Mouse (Mus musculus) myocyte (in vitro differentiated cells): Measurements from ENCODE around the gene Fam20c. TPM values are rescaled to one million over a fixed set of nuclear protein-coding genes. Genes with fewer than 3 reads are reported as not detected.

Source experiments
- H3K27me3 ChIP-seq: one replicate; pipeline ENCODE4 v1.6.1; 2011; ENCODE audit not compliant: control insufficient read depth, insufficient read depth, insufficient read length
- H3K36me3 ChIP-seq: one replicate; pipeline ENCODE4 v1.6.1; 2011; ENCODE audit not compliant: control insufficient read depth, insufficient read depth
- H3K4me2 ChIP-seq: one replicate; pipeline ENCODE4 v1.6.1; 2011; ENCODE audit warnings: low read depth, control low read depth
- H3K4me3 ChIP-seq: one replicate; pipeline ENCODE4 v1.5.1; 2011; ENCODE audit warnings: mild to moderate bottlenecking, control low read depth, moderate library complexity
- H3K79me2 ChIP-seq: one replicate; pipeline ENCODE4 v1.6.1; 2011; ENCODE audit not compliant: control insufficient read depth, insufficient read depth
- H3ac ChIP-seq: one replicate; pipeline ENCODE4 v1.6.1; 2011; ENCODE audit not compliant: control insufficient read depth, insufficient read length
- CEBPB ChIP-seq: IDR thresholded peaks from 2 replicates; pipeline ENCODE4 v1.6.1; 2011; ENCODE audit warnings: mild to moderate bottlenecking, moderate library complexity; ENCODE audit not compliant: poor library complexity, insufficient read depth, severe bottlenecking
- E2F4 ChIP-seq: IDR thresholded peaks from one replicate; pipeline ENCODE4 v1.6.1; 2011; ENCODE audit warnings: mild to moderate bottlenecking, control low read depth, moderate library complexity; ENCODE audit not compliant: insufficient read depth
- MAX ChIP-seq: IDR thresholded peaks from one replicate; pipeline ENCODE4 v1.6.1; 2011; ENCODE audit warnings: low read depth, mild to moderate bottlenecking, control low read depth
- MYOD1 ChIP-seq, 3 experiments: IDR thresholded peaks; one replicate each; pipeline ENCODE4 v1.6.1; 2011; ENCODE audit warnings: control low read depth in 2 of 3, low read depth in 2 of 3, mild to moderate bottlenecking in 2 of 3, moderate library complexity in 1 of 3; ENCODE audit not compliant: insufficient read length in 2 of 3, control insufficient read depth in 1 of 3
- MYOG ChIP-seq, 3 experiments: IDR thresholded peaks; one replicate each; pipeline ENCODE4 v1.6.1; 2011; ENCODE audit warnings: control low read depth in 2 of 3, low read depth in 2 of 3, mild to moderate bottlenecking in 2 of 3; ENCODE audit not compliant: insufficient read length in 2 of 3, control insufficient read depth in 1 of 3, insufficient read depth in 1 of 3
- POLR2A ChIP-seq: IDR thresholded peaks from one replicate; pipeline ENCODE4 v1.6.1; 2011; ENCODE audit warnings: low read depth, mild to moderate bottlenecking, control low read depth, moderate library complexity; ENCODE audit not compliant: insufficient read length
- POLR2AphosphoS2 ChIP-seq: IDR thresholded peaks from one replicate; pipeline ENCODE4 v1.6.1; 2011; ENCODE audit warnings: low read depth, control low read depth; ENCODE audit not compliant: insufficient read length
- REST ChIP-seq: IDR thresholded peaks from one replicate; pipeline ENCODE4 v1.6.1; 2011; ENCODE audit warnings: mild to moderate bottlenecking, control low read depth, moderate library complexity; ENCODE audit not compliant: insufficient read depth, insufficient read length
- SRF ChIP-seq: IDR thresholded peaks from one replicate; pipeline ENCODE4 v1.6.1; 2011; ENCODE audit warnings: low read depth; ENCODE audit not compliant: control insufficient read depth, insufficient read length
- TCF12 ChIP-seq: IDR thresholded peaks from one replicate; pipeline ENCODE4 v1.6.1; 2011; ENCODE audit warnings: mild to moderate bottlenecking, control low read depth; ENCODE audit not compliant: poor library complexity, insufficient read depth, severe bottlenecking
- TCF3 ChIP-seq: IDR thresholded peaks from one replicate; pipeline ENCODE4 v1.6.1; 2011; ENCODE audit warnings: low read depth, control low read depth; ENCODE audit not compliant: insufficient read length
- USF1 ChIP-seq: IDR thresholded peaks from one replicate; pipeline ENCODE4 v1.6.1; 2011; ENCODE audit warnings: low read depth, mild to moderate bottlenecking, control low read depth, moderate library complexity
- polyA plus RNA-seq: library from polyadenylated mRNA; unstranded; fragments of >200 nt; fragmentation: generic; extraction: Trizol; gene quantifications from one replicate; pipeline ENCODE4 v1.2.1, GENCODE M21; 2012; ENCODE audit warnings: missing spikeins

Gene Fam20c
- polyA plus RNA-seq, 1 experiment: 37.5 TPM

DNA sequence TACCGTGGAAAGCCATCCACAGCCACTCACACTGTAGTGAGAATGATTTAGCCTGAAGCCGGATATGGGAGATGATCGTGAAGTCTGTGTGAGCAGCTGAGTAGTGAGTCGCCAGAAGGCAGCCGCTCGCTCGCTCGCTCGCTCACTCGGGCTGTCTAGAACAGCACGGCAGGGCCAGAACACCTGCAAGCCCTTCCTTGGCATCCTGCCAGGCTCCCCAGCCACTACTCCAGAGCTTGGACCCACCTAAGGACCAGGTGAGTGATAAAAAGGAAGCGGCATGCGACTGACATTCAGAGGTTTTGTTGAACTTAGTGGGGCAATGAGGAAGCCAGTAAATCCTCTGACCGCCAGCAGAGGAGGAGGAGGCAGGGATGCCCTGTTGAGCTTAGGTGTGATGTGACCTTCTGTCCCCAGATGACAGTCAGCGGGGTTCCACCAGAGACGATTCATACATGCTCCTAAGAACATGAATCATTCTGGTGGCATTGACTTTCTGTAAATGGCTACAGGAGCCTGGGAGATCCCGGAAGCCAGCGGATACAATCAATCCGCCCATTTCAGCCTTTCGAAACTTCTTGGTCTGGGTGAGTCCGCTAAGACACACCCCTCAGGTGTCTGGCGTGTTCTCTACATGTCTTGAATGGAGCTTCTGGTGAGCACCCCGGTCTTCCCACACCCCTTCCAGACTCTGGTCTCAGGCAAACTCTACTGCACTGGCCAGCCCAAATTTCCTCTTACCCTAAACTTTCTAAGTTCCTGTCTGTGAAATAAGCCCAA, 95.6 kb downstream of the Fam20c start:
- no peak overlapping the region for H3ac ChIP-seq
- no peaks in the 10 kb centered on the region for H3K79me2 ChIP-seq
- no peak overlapping the region for H3K4me2 ChIP-seq
- no peak for TF ChIP-seq MAX
- no peaks in the 10 kb centered on the region for H3K27me3 ChIP-seq
- H3K36me3 ChIP-seq: no peaks in the 10 kb centered on the region
- no peak overlapping the region for H3K4me3 ChIP-seq

DNA sequence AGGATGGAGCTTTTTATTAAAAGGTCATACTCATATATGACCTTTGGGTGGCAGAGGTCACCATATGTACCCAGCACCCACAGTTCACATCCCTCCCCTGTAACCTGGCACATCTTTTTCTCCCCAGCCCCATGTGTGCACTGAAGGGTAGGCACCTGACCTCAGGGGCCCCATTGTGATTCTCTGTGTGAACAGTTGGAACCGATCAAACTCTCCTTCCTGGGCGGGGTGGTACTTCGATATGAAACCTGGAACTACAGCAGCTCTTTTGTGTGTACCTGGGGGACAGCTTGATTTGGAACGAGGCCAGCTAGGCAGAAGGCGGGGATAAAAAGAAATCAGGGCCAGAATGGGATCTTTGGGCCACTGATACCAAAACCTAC, 96.1 kb downstream of the Fam20c start:
- Histone ChIP-seq H3K36me3 (no peaks in the 10 kb centered on the region), H3K79me2 (no peaks in the 10 kb centered on the region), H3K27me3 (no peaks in the 10 kb centered on the region), H3K4me2 (no peak overlapping the region), H3ac (no peak overlapping the region), H3K4me3 (no peak overlapping the region)
- TF ChIP-seq MYOG (IDR thresholded peaks at IDR 0.05; ENCODE audit: control insufficient read depth in 1 of 3, insufficient read depth in 1 of 3, insufficient read length in 2 of 3, low read depth in 2 of 3): no peak
- TF ChIP-seq POLR2AphosphoS2: no peak
- no peak for TF ChIP-seq POLR2A
- no peak for TF ChIP-seq TCF12
- TF ChIP-seq E2F4: no peak
- TF ChIP-seq CEBPB: no peak
- no peak for TF ChIP-seq MAX
- no peak for TF ChIP-seq USF1
- TF ChIP-seq TCF3: no peak
- no peak for TF ChIP-seq SRF
- no peak for TF ChIP-seq REST
- no peak for TF ChIP-seq MYOD1 (IDR thresholded peaks at IDR 0.05; ENCODE audit: control insufficient read depth in 1 of 3, insufficient read length in 2 of 3, low read depth in 2 of 3)

DNA sequence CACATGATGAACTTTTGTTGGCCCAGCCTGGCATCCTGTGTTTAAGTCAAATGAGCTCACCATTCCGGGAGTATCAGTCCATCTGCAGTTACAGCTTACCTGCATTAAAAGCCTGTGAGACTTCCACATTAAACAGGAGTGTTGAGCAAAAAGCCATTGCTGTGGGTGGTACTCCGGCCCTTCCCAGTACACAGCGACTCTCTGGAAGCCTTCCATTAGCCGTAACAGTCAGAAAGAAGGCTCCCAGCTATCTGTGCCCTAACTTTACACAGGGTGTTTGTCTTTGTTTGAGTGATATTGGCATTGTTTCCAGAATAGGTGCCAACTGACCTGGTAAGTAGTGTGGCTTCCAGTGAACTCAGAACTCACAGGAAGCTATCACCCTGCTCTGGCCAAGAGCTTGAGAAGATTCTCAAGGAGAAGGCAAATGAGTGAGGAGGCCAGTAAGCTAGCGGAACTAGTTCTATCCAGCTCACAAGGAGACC, 97.0 kb downstream of the Fam20c start:
- H3K4me3 ChIP-seq: no peak overlapping the region
- TF ChIP-seq REST (no peak), USF1 (no peak), TCF12 (no peak), SRF (no peak), MYOG (IDR thresholded peaks at IDR 0.05; ENCODE audit: control insufficient read depth in 1 of 3, insufficient read depth in 1 of 3, insufficient read length in 2 of 3, low read depth in 2 of 3) (no peak), E2F4 (no peak), MYOD1 (IDR thresholded peaks at IDR 0.05; ENCODE audit: control insufficient read depth in 1 of 3, insufficient read length in 2 of 3, low read depth in 2 of 3) (no peak), POLR2AphosphoS2 (no peak), TCF3 (no peak), POLR2A (no peak), MAX (no peak)
- no peaks in the 10 kb centered on the region for H3K79me2 ChIP-seq

DNA sequence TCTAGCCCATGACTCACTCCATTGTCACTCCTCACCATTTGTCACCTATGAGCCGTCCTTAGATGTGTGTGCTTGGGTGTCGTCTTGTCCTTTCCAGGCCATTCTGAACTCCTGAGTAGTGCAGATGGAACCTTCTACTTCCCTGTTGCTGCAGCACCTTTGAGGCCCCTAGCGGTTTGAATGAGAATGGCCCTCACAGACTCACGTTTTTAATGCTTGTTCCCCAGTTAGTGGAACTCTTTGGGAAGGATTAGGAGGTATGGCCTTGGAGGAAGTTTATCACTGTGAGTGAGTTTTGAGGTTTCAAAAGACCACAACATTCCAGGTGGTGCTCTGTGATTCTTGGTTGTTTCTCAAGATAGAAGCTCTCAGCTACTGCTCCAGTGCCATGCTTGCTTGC, 97.8 kb downstream of the Fam20c start:
- Histone ChIP-seq H3K27me3 (no peaks in the 10 kb centered on the region), H3K36me3 (no peaks in the 10 kb centered on the region), H3ac (no peak overlapping the region), H3K4me3 (no peak overlapping the region), H3K79me2 (no peaks in the 10 kb centered on the region), H3K4me2 (no peak overlapping the region)
- TF ChIP-seq TCF3 (no peak), USF1 (no peak), CEBPB (no peak), MAX (no peak), TCF12 (no peak), REST (no peak), POLR2A (no peak), E2F4 (no peak), MYOG (IDR thresholded peaks at IDR 0.05; ENCODE audit: control insufficient read depth in 1 of 3, insufficient read depth in 1 of 3, insufficient read length in 2 of 3, low read depth in 2 of 3) (no peak), SRF (no peak), MYOD1 (IDR thresholded peaks at IDR 0.05; ENCODE audit: control insufficient read depth in 1 of 3, insufficient read length in 2 of 3, low read depth in 2 of 3) (no peak), POLR2AphosphoS2 (no peak)

More for the DNA sequence above, 97.0 kb downstream of the Fam20c start:
- H3ac ChIP-seq: no peak overlapping the region
- H3K36me3 ChIP-seq: no peaks in the 10 kb centered on the region
- no peaks in the 10 kb centered on the region for H3K27me3 ChIP-seq
- no peak overlapping the region for H3K4me2 ChIP-seq

DNA sequence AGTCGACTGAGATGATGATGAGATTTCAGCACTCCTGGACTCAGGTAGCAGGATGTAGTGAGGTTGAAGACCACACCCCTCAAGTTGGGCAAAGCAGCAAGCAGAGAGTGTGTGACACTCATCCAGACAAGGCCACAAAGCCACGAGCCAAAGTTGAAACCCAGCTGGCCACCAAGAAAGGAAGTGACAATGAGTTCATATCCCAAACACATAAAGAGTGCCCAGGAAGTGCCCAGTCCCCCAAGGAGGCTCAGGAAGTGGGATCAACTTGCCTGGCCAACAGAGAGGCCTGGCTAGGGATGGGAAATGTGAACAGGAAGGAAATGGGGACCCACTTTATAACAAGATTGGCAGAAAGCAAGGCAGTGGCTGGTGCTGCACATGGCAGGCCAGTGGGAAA, 99.0 kb downstream of the Fam20c start:
- Histone ChIP-seq H3K79me2 (no peaks in the 10 kb centered on the region), H3K4me3 (no peak overlapping the region), H3ac (no peak overlapping the region), H3K4me2 (no peak overlapping the region), H3K36me3 (no peaks in the 10 kb centered on the region), H3K27me3 (no peaks in the 10 kb centered on the region)
- no peak for TF ChIP-seq USF1
- TF ChIP-seq POLR2AphosphoS2: no peak
- TF ChIP-seq MYOD1 (IDR thresholded peaks at IDR 0.05; ENCODE audit: control insufficient read depth in 1 of 3, insufficient read length in 2 of 3, low read depth in 2 of 3): no peak
- TF ChIP-seq TCF12: no peak
- TF ChIP-seq POLR2A: no peak
